Mouse (Mus musculus) retina, embryonic 14.5 days (tissue): ENCODE data around the gene Plin4.
"Not testable (repeated sequence)": the region's sequence is repeated elsewhere in the genome, so short reads cannot be mapped to it uniquely, and the experiment has no call there.

ENCODE experiments used
- DNase-seq: peaks from one replicate; pipeline ENCODE4 v3.0.0-alpha.2; 2015; ENCODE audit warnings: low spot score

Plin4 gene

GRCm38 (mm10) chr17:56102927-56103326, 6.7 kb downstream of the Plin4 start:
- no peak for DNase-seq

- DNase-seq: no peak
Measured at GRCm38 (mm10) chr17:56102158-56102557, 7.4 kb downstream of the Plin4 start.

GRCm38 (mm10) chr17:56100811-56101210, 8.8 kb downstream of the Plin4 start:
- no peak for DNase-seq

- DNase-seq: no peak
Measured at GRCm38 (mm10) chr17:56098711-56099572, 10.7 kb downstream of the Plin4 start.

- no peak for DNase-seq
Measured at GRCm38 (mm10) chr17:56098180-56098579, 11.4 kb downstream of the Plin4 start.

- DNase-seq: no peak
Measured at GRCm38 (mm10) chr17:56096883-56097282, 12.7 kb downstream of the Plin4 start.

GRCm38 (mm10) chr17:56092794-56093193, 16.8 kb downstream of the Plin4 start:
- no peak for DNase-seq

- no peak for DNase-seq
Measured at GRCm38 (mm10) chr17:56092312-56092711, 17.3 kb downstream of the Plin4 start.

- peak; percentile 88 for DNase-seq
Measured at GRCm38 (mm10) chr17:56080781-56081585, 28.6 kb downstream of the Plin4 start.

GRCm38 (mm10) chr17:56079921-56080320, 29.7 kb downstream of the Plin4 start:
- DNase-seq: no peak

- DNase-seq: peak; percentile 100
Measured at GRCm38 (mm10) chr17:56078880-56079795, 30.5 kb downstream of the Plin4 start, which contains the start of gene Hdgfl2. Gene Hdgfl2, plus strand, starts transcription at chr17:56079634.

GRCm38 (mm10) chr17:56078361-56078760, 31.2 kb downstream of the Plin4 start:
- not testable (repeated sequence) for DNase-seq

- DNase-seq: no peak
Measured at GRCm38 (mm10) chr17:56077523-56077922, 32.1 kb downstream of the Plin4 start.

GRCm38 (mm10) chr17:56074827-56075208, 34.8 kb downstream of the Plin4 start, which contains the start of gene Ubxn6:
Gene Ubxn6, minus strand, starts transcription at chr17:56075028.
- peak; percentile 98 for DNase-seq

GRCm38 (mm10) chr17:56074097-56074826, 35.3 kb downstream of the Plin4 start:
- peak; percentile 88 for DNase-seq

GRCm38 (mm10) chr17:56072243-56072642, 37.4 kb downstream of the Plin4 start:
- DNase-seq: no peak

GRCm38 (mm10) chr17:56071126-56071525, 38.5 kb downstream of the Plin4 start:
- no peak for DNase-seq

- no peak for DNase-seq
Measured at GRCm38 (mm10) chr17:56069066-56069465, 40.5 kb downstream of the Plin4 start.

GRCm38 (mm10) chr17:56066451-56066850, 43.2 kb downstream of the Plin4 start:
- no peak for DNase-seq

GRCm38 (mm10) chr17:56065715-56066114, 43.9 kb downstream of the Plin4 start:
- DNase-seq: not testable (repeated sequence)

GRCm38 (mm10) chr17:56062081-56062480, 47.5 kb downstream of the Plin4 start:
- DNase-seq: no peak
